Mouse (Mus musculus): ENCODE results near the gene Akap1. TPM values are rescaled to one million over a fixed set of nuclear protein-coding genes. Genes with fewer than 3 reads are reported as not detected.

Gene Akap1
- polyA plus RNA-seq, 2 experiments from 2014 or later = 1.5 to 2.0 TPM

GRCm38 (mm10) chr11:88873667-88874030 is 9.3 kb upstream of the Akap1 start:
- ATAC-seq = no peak

- no peak for ATAC-seq
These were observed 8.8 kb upstream of the Akap1 start for GRCm38 (mm10) chr11:88873027-88873666.

- no peak for ATAC-seq
These were observed 5.1 kb upstream of the Akap1 start for GRCm38 (mm10) chr11:88869443-88869842.

GRCm38 (mm10) chr11:88863904-88864457 is 405 bp downstream of the Akap1 start:
- ATAC-seq = no peak

- no peak for ATAC-seq
These were observed 1.1 kb downstream of the Akap1 start for GRCm38 (mm10) chr11:88863071-88863903.

- ATAC-seq = no peak
These were observed 2.0 kb downstream of the Akap1 start for GRCm38 (mm10) chr11:88862355-88862754.

- no peak for ATAC-seq
These were observed 3.3 kb downstream of the Akap1 start for GRCm38 (mm10) chr11:88861060-88861459.

GRCm38 (mm10) chr11:88860641-88861040 is 3.7 kb downstream of the Akap1 start:
- ATAC-seq = no peak

- no peak for ATAC-seq
These were observed 6.9 kb downstream of the Akap1 start for GRCm38 (mm10) chr11:88857311-88858005.

GRCm38 (mm10) chr11:88856383-88856782 is 8.0 kb downstream of the Akap1 start:
- no peak for ATAC-seq

- no peak for ATAC-seq
These were observed 8.6 kb downstream of the Akap1 start for GRCm38 (mm10) chr11:88855795-88856194.

GRCm38 (mm10) chr11:88853588-88853987 is 10.8 kb downstream of the Akap1 start:
- ATAC-seq = no peak

- ATAC-seq = no peak
These were observed 11.6 kb downstream of the Akap1 start for GRCm38 (mm10) chr11:88852806-88853205.

- no peak for ATAC-seq
These were observed 13.1 kb downstream of the Akap1 start for GRCm38 (mm10) chr11:88851049-88851825.

- ATAC-seq = no peak
These were observed 14.7 kb downstream of the Akap1 start for GRCm38 (mm10) chr11:88849732-88850131.

- ATAC-seq = no peak
These were observed 15.1 kb downstream of the Akap1 start for GRCm38 (mm10) chr11:88849284-88849683.

- no peak for ATAC-seq
These were observed 15.8 kb downstream of the Akap1 start for GRCm38 (mm10) chr11:88848590-88848989.

GRCm38 (mm10) chr11:88847281-88848006 is 16.9 kb downstream of the Akap1 start:
- ATAC-seq = no peak

GRCm38 (mm10) chr11:88844384-88844783 is 20.0 kb downstream of the Akap1 start:
- no peak for ATAC-seq

GRCm38 (mm10) chr11:88843305-88843704 is 21.1 kb downstream of the Akap1 start:
- no peak for ATAC-seq

- no peak for ATAC-seq
These were observed 21.9 kb downstream of the Akap1 start for GRCm38 (mm10) chr11:88842315-88842975.
